Mouse (Mus musculus) megakaryocyte, embryonic 14.5 days (primary cell): ENCODE data around the gene Cfap161.

Source experiments
- FLI1 ChIP-seq: IDR thresholded peaks from 2 replicates; pipeline ENCODE4 v1.6.1; 2012; ENCODE audit warnings: low read length, inconsistent platforms, mixed read lengths
- GATA1 ChIP-seq: IDR thresholded peaks from 3 replicates; pipeline ENCODE4 v1.6.1; 2012; ENCODE audit warnings: mixed read lengths, low read length, inconsistent platforms, borderline replicate concordance

GRCm38 (mm10) chr7:83829355-83829754 is 34.7 kb upstream of the Cfap161 start:
- TF ChIP-seq GATA1 (no peak), FLI1 (no peak)
